Mouse (Mus musculus) hindbrain, embryonic 10.5 days (tissue): ENCODE measurements around the gene Gm13285. TPM values are rescaled to one million over a fixed set of nuclear protein-coding genes. Genes with fewer than 3 reads are reported as not detected.
"Not testable (repeated sequence)": the region's sequence is repeated elsewhere in the genome, so short reads cannot be mapped to it uniquely, and the experiment has no call there.

Experiments
- DNase-seq: peaks from one replicate; pipeline ENCODE4 v3.0.0-alpha.2; 2017; ENCODE audit warnings: low spot score
- H3K27ac ChIP-seq: fragments of 300-500 bp; sonication (generic); 2 replicates; pipeline ENCODE4 v1.5.1; 2016; ENCODE audit warnings: mild to moderate bottlenecking, moderate library complexity
- H3K27me3 ChIP-seq: fragments of 300-500 bp; sonication (generic); 2 replicates; pipeline ENCODE4 v1.6.1; 2016; ENCODE audit warnings: mild to moderate bottlenecking; ENCODE audit not compliant: poor library complexity, insufficient read depth, severe bottlenecking
- H3K36me3 ChIP-seq: fragments of 300-500 bp; sonication (generic); 2 replicates; pipeline ENCODE4 v1.6.1; 2016; ENCODE audit warnings: mild to moderate bottlenecking, moderate library complexity
- H3K4me1 ChIP-seq: fragments of 300-500 bp; sonication (generic); replicated peaks from 2 replicates; pipeline ENCODE4 v1.6.1; 2016; ENCODE audit warnings: mild to moderate bottlenecking
- H3K4me3 ChIP-seq: fragments of 300-500 bp; sonication (generic); 2 replicates; pipeline ENCODE4 v1.5.1; 2016; ENCODE audit warnings: mild to moderate bottlenecking, moderate library complexity
- H3K9me3 ChIP-seq: fragments of 300-500 bp; sonication (generic); 2 replicates; pipeline ENCODE4 v1.6.1; 2016; ENCODE audit warnings: mild to moderate bottlenecking, moderate library complexity
- WGBS: fragments of 180-500 bp; shearing (Covaris S2); methylation state at CpG from one replicate; pipeline ENCODE4 v1.1.7; 2016; 5-methylcytosine and 5-hydroxymethylcytosine counted together
- polyA plus RNA-seq: library from polyadenylated mRNA; unstranded; fragments of >200 nt; fragmentation: Nextera tagmentation; extraction: Ambion mirVana; gene quantifications from 2 replicates; pipeline ENCODE4 v1.2.1, GENCODE M21; 2016

Gm13285 gene
- polyA plus RNA-seq, 1 experiment from 2014 or later: 0.10 TPM

GRCm38 (mm10) chr4:88815928-88816327 lies 16.5 kb downstream of the Gm13285 start, which contains the start of gene Ifna7:
Ifna7 (plus strand) TSS chr4:88816228.
- WGBS: 67% methylated on average over 3 of the region's 3 CpGs
- H3K4me1 ChIP-seq: no peaks in the 10 kb centered on the region
- H3K36me3 ChIP-seq: no peaks in the 10 kb centered on the region
- no peaks in the 10 kb centered on the region for H3K27me3 ChIP-seq
- H3K4me3 ChIP-seq: no peak within 1 kb of the TSS
- no peaks in the 10 kb centered on the region for H3K9me3 ChIP-seq
- no peak within 1 kb of the TSS for H3K27ac ChIP-seq
- no peak for DNase-seq

- H3K27me3 ChIP-seq: no peaks in the 10 kb centered on the region
- 82% methylated on average over 1 of the region's 1 CpGs for WGBS
- H3K9me3 ChIP-seq: no peaks in the 10 kb centered on the region
- H3K36me3 ChIP-seq: no peaks in the 10 kb centered on the region
- no peak for DNase-seq
- H3K4me3 ChIP-seq: no peak within 1 kb of the TSS
- no peak within 1 kb of the TSS for H3K27ac ChIP-seq
- no peaks in the 10 kb centered on the region for H3K4me1 ChIP-seq
Observed at GRCm38 (mm10) chr4:88819659-88820058, 20.2 kb downstream of the Gm13285 start, which contains the start of gene Ifna11. Ifna11 (plus strand) TSS chr4:88819959.

GRCm38 (mm10) chr4:88822995-88823394 lies 23.5 kb downstream of the Gm13285 start:
- H3K9me3 ChIP-seq: no peaks in the 10 kb centered on the region
- WGBS: 25% methylated on average over 4 of the region's 4 CpGs
- no peaks in the 10 kb centered on the region for H3K27me3 ChIP-seq
- H3K27ac ChIP-seq: no peak overlapping the region
- no peak overlapping the region for H3K4me3 ChIP-seq
- DNase-seq: peak; percentile 5
- no peaks in the 10 kb centered on the region for H3K36me3 ChIP-seq
- H3K4me1 ChIP-seq: no peaks in the 10 kb centered on the region

GRCm38 (mm10) chr4:88827116-88827515 lies 27.7 kb downstream of the Gm13285 start, which contains the start of gene Ifna6:
Ifna6 (plus strand) TSS chr4:88827416.
- not testable (repeated sequence) for DNase-seq, H3K4me3 ChIP-seq, H3K36me3 ChIP-seq, H3K27me3 ChIP-seq, H3K4me1 ChIP-seq, H3K9me3 ChIP-seq, H3K27ac ChIP-seq

GRCm38 (mm10) chr4:88830523-88830922 lies 31.1 kb downstream of the Gm13285 start:
- no peaks in the 10 kb centered on the region for H3K4me1 ChIP-seq
- 24% methylated on average over 4 of the region's 4 CpGs for WGBS
- no peaks in the 10 kb centered on the region for H3K9me3 ChIP-seq
- no peak overlapping the region for H3K27ac ChIP-seq
- no peaks in the 10 kb centered on the region for H3K27me3 ChIP-seq
- H3K36me3 ChIP-seq: no peaks in the 10 kb centered on the region
- H3K4me3 ChIP-seq: no peak overlapping the region
- DNase-seq: no peak

GRCm38 (mm10) chr4:88835225-88835624 lies 35.8 kb downstream of the Gm13285 start, which contains the start of gene Ifna5:
Ifna5 (plus strand) TSS chr4:88835525.
- not testable (repeated sequence) for DNase-seq, H3K27ac ChIP-seq, H3K4me1 ChIP-seq, H3K4me3 ChIP-seq, H3K27me3 ChIP-seq, H3K9me3 ChIP-seq, H3K36me3 ChIP-seq
- WGBS: 74% methylated on average over 1 of the region's 1 CpGs

GRCm38 (mm10) chr4:88838828-88839227 lies 39.4 kb downstream of the Gm13285 start:
- DNase-seq: no peak
- Histone ChIP-seq H3K4me3 (no peak overlapping the region), H3K27ac (no peak overlapping the region), H3K27me3 (no peaks in the 10 kb centered on the region), H3K36me3 (no peaks in the 10 kb centered on the region), H3K4me1 (no peaks in the 10 kb centered on the region), H3K9me3 (no peaks in the 10 kb centered on the region)
- 42% methylated on average over 3 of the region's 3 CpGs for WGBS

- H3K9me3 ChIP-seq: no peaks in the 10 kb centered on the region
- H3K27me3 ChIP-seq: no peaks in the 10 kb centered on the region
- no peak overlapping the region for H3K4me3 ChIP-seq
- WGBS: 84% methylated on average over 3 of the region's 3 CpGs
- no peak overlapping the region for H3K27ac ChIP-seq
- H3K4me1 ChIP-seq: no peaks in the 10 kb centered on the region
- H3K36me3 ChIP-seq: no peaks in the 10 kb centered on the region
- DNase-seq: no peak
Observed at GRCm38 (mm10) chr4:88840058-88840457, 40.6 kb downstream of the Gm13285 start.

- no peaks in the 10 kb centered on the region for H3K4me1 ChIP-seq
- H3K36me3 ChIP-seq: no peaks in the 10 kb centered on the region
- no peak for DNase-seq
- H3K9me3 ChIP-seq: no peaks in the 10 kb centered on the region
- H3K4me3 ChIP-seq: no peak within 1 kb of the TSS
- no peak within 1 kb of the TSS for H3K27ac ChIP-seq
- WGBS: 45% methylated on average over 2 of the region's 2 CpGs
- no peaks in the 10 kb centered on the region for H3K27me3 ChIP-seq
Observed at GRCm38 (mm10) chr4:88841438-88841911, 42.0 kb downstream of the Gm13285 start, which contains the start of gene Ifna4. Ifna4 (plus strand) TSS chr4:88841861.

- DNase-seq: no peak
- H3K36me3 ChIP-seq: no peaks in the 10 kb centered on the region
- H3K4me3 ChIP-seq: no peak overlapping the region
- H3K27ac ChIP-seq: no peak overlapping the region
- WGBS: 49% methylated on average over 2 of the region's 2 CpGs
- no peaks in the 10 kb centered on the region for H3K27me3 ChIP-seq
- H3K9me3 ChIP-seq: no peaks in the 10 kb centered on the region
- H3K4me1 ChIP-seq: no peaks in the 10 kb centered on the region
Observed at GRCm38 (mm10) chr4:88845334-88845733, 45.9 kb downstream of the Gm13285 start.

- no peaks in the 10 kb centered on the region for H3K27me3 ChIP-seq
- WGBS: 78% methylated on average over 1 of the region's 1 CpGs
- DNase-seq: no peak
Observed at GRCm38 (mm10) chr4:88849698-88850097, 50.2 kb downstream of the Gm13285 start, which contains the start of gene Ifna1. Ifna1 (plus strand) TSS chr4:88850087.

More at GRCm38 (mm10) chr4:88849698-88850097, 50.2 kb downstream of the Gm13285 start, which contains the start of gene Ifna1:
- Histone ChIP-seq H3K27ac (no peak within 1 kb of the TSS), H3K36me3 (no peaks in the 10 kb centered on the region), H3K4me1 (peaks cover 6% of the 10 kb centered on the region; the same call in 1 of the 2 replicates), H3K9me3 (no peaks in the 10 kb centered on the region), H3K4me3 (no peak within 1 kb of the TSS)
